Mouse (Mus musculus) kidney, adult 2 months (tissue): ENCODE measurements around the gene Ankrd13b.

ENCODE experiments used
- CTCF ChIP-seq: fragments of 200-500 bp; conservative IDR thresholded peaks from 2 replicates; pipeline ENCODE4 v1.5.1; 2011; ENCODE audit warnings: low read depth, mild to moderate bottlenecking, control low read depth, low read length, moderate library complexity, mixed read lengths; ENCODE audit not compliant: insufficient read depth, insufficient read length
- POLR2A ChIP-seq: fragments of 200-500 bp; IDR thresholded peaks from one replicate; pipeline ENCODE4 v1.6.1; 2011; ENCODE audit warnings: low read depth, low read length, control low read depth

- TF ChIP-seq POLR2A: no peak
- no peak for TF ChIP-seq CTCF
Measured at GRCm38 (mm10) chr11:77471407-77471806, 18.1 kb downstream of the Ankrd13b start.
